Mouse (Mus musculus): ENCODE measurements around the gene Ranbp10.

- TF ChIP-seq CTCF (IDR thresholded peaks at IDR 0.05; ENCODE audit: borderline replicate concordance, extremely low read depth, insufficient read depth, insufficient read length) (no peak), POLR2A (IDR thresholded peaks at IDR 0.05; ENCODE audit: borderline replicate concordance, extremely low read depth, insufficient read depth, insufficient read length, poor library complexity, severe bottlenecking) (no peak)
Measured at GRCm38 (mm10) chr8:105719637-105720036, 107.5 kb downstream of the Ranbp10 start.
